Mouse (Mus musculus) hindlimb bud, embryonic 11.5 days (tissue): ENCODE data around the gene Cyp39a1.

Experiments
- DNase-seq: peaks from one replicate; pipeline ENCODE4 v3.0.0-alpha.2; 2012; ENCODE audit warnings: low read depth, low spot score; ENCODE audit errors: extremely low spot score

Gene Cyp39a1

DNA sequence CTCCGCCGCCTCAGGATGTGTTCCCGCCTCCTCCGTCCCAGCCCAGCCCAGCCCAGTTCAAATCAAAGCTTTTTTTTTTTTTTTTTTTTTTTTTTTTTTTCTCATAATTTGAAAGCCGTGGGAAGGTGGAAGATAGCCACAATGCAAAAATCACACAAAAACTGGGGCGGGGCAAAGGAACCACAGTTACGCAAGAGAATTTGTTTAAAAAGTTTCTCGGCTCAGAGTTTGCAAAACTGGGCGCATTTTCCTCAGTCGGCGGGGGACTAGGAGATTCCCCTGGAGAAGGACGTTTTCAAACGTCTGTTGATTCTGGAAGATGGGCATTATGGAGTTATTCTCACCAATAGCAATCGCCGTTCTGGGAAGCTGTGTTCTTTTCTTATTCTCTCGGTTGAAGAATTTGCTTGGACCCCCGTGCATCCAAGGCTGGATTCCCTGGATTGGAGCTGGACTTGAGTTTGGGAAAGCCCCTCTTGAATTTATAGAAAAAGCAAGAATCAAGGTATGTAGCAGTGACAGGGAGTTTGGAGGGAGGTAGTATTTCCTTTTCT is at the start of gene Cyp39a1:
Gene Cyp39a1 (plus strand): TSS at position 136 of the 554 bp plus-strand sequence.
- DNase-seq: no peak

DNA sequence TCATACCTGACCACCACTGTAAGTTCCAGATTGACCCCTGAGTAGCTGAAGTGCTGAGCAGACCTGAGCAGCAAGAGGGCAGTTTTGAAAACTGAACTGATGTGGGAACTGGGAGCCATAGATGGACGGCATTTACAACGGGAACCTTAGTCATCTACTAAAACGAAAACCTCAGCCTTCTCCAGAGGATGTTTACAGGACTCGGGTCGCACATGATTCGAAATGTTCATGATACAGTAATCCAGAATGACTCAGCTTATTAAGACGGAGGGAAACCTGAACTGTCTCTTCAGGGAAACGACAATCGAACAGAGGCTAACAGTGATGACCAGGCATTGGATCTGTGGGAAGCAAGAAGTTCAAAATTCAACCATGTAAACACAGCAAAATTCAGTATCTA is 48.1 kb upstream of the Cyp39a1 start:
- no peak for DNase-seq

DNA sequence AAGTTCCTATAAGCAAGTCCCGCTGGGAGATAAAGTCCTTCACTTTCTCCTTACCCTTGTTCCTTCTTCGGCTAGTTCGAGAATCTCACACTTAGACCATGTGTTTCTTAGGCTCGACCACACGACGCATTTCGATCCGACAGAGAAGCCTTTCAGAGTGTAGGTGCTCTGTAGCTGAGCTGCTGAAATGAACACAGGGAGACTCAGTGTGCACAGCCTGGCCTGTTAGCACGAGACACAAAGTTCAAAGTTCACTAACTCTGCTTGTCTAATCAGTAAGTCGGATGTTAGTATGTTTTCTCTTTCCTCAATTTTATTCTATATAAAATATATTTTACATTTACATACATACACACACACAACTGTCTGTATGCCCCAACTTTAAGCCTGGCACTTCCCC is 45.1 kb upstream of the Cyp39a1 start:
- no peak for DNase-seq

- DNase-seq: no peak
Observed at GRCm38 (mm10) chr17:43628246-43628645, 39.0 kb upstream of the Cyp39a1 start.

DNA sequence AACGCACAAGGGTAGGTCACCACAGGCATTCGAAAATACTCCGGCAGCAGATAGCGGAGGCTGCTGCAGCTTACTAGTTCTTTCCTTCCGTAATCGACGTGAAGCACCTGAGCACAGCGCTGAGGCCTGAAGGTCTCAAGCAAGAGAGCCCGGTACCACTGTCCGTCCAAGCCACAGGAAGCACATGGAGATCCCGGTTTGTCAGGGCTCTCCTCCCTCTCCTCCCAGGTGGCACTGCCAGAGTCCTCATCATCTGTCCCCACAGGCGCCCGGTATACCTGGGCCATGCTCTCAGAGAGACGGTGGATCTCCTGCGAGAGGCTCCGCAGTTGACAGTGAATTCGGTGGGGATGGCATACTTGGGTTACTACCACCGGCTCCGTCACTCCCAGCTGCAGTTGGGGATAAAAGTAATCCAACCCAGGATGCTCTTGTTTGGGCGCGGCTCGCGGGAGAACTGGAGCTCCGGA is 38.2 kb upstream of the Cyp39a1 start:
- no peak for DNase-seq

DNA sequence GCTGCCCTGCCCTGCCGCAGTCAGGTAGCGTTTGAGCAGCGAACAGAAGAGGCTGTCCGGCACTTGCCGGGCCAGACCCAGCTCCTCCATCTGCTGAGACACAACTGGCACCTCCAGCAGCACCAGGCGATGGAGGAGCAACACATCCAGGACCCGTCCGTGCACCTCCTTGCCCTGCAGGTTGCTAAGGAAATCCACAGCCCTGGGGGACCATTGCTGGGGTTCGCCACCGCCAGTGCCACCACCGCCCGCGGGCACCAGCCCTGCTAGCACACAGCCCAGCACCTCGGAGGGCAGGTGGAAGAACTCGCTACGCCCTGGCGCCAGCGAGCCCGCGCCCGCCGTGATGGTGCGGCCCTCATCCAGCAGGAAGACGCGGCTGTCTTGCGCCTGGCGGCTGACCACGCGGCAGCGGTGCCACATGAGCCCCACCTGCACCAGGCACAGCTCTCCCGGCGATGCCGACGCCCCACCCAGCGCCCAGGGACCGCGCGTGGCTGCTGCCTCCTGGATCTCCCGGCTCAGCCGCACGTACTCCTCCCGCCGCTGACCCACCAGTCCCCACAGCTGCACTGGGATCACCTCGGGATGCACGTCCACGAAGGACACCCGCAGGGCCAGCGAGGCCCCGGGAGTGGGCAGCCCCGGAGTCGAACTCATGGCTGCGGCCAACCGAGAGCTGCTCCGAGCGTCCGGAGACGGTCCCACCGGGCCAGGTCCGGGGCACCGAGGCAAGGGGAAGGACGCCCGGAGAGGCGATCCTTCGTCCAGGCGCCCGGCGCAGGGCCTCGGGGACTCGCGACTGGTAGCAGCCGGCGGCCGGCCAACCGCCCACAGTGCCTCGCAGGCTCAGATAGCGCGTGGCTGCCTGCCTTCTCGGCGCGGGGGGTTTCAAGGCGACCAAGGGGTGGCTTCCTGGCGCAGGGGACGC is 37.5 kb upstream of the Cyp39a1 start, which contains the start of gene Tdrd6:
Gene Tdrd6 (minus strand): TSS at position 804 of the 931 bp plus-strand sequence.
- no peak for DNase-seq

DNA sequence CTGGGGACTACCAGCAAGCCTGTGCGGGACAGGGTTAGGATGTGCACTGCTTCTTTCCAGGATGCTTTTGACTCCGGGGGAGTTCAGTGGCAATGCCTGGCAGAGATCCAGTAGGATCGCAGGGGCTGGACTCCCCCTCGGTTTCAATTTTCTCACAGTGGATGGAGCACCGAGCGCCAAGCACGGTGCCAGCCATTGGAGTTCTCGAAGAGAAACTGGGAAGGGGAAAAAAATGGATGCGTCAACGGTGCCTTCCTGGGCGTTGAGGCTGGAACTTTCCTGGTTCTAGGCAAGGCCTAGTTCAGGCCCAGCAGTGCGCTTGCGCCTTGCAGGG is 36.8 kb upstream of the Cyp39a1 start:
- no peak for DNase-seq

GRCm38 (mm10) chr17:43637146-43637545 is 30.1 kb upstream of the Cyp39a1 start:
- no peak for DNase-seq

DNA sequence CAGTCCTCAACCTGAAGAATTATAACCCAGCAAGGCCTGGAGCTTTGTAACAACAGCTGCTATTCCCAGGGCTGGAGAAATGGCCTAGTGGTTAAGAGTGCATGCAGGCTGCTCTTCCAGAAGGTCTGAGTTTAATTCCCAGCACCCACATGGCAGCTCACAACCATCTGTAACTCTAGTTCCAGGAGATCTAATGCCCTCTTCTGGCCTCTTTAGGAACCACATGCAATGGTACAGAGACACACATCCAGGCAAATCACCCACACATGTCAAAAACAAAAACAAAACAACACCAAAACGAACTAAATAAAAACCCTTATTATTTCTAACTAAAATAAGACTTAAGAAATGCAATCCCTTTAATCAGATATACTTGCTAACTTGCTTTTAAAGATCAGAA is 26.4 kb upstream of the Cyp39a1 start:
- no peak for DNase-seq

- no peak for DNase-seq
Observed at GRCm38 (mm10) chr17:43643191-43643590, 24.0 kb upstream of the Cyp39a1 start.

DNA sequence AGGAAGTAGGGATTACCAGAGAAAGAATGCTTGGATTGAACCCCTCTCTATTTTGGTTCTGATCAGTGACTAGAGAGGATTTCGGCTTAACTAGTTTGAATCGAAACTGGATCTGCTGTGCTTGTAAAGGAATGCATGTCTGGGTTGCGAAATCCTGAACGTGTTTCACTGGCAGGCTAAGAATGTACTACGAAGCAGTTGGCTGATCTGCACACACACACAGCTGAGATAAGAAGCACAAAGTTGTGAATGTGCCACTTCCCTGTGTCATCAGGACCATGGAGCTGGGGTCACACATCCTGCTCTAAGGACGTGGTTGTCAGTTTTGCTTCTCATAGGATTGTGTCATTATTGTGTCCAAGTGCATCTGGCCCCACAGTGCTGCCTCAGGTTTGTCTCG is 22.9 kb upstream of the Cyp39a1 start:
- DNase-seq: no peak

DNA sequence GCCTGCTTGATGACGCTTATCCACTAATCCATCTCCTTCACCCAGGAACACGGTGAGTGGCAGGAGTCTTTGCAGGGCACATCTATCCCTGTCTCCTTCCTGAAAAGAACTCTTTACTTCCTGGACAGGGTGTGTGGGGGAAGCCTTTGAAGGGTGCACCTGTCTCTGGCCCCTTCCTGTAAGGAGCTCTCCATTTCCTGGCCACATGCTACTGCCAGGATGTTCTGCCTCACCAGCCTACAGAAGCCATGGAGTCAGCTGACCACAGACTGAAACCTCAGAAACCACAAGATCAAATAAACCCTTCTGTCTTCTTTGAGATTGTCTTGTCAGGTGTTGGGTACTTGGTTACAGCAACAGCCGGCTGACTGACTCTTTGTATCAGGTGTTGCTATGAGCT is 22.1 kb upstream of the Cyp39a1 start:
- no peak for DNase-seq

DNA sequence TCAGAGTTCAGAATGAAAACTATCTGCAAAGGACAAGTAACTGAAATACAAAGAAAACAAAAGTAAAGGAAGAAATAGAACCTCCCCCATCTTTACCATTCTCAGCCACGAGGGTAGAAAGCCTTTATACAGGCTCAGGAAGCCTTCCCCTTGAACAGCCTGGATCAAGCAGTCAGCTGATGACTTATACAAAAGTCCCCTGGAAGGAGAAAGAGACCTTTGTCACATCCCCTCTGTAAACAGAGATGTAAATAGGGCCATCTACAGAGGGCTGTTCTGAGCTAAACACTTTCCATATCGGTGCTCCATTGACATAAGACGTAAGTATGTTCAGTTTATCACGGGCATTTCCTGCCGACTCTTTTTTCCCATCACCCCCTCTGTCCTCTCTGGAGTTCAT is 20.3 kb upstream of the Cyp39a1 start:
- no peak for DNase-seq

GRCm38 (mm10) chr17:43649641-43650436 is 17.4 kb upstream of the Cyp39a1 start:
- DNase-seq: no peak

- no peak for DNase-seq
Observed at GRCm38 (mm10) chr17:43651314-43652046, 15.7 kb upstream of the Cyp39a1 start.

DNA sequence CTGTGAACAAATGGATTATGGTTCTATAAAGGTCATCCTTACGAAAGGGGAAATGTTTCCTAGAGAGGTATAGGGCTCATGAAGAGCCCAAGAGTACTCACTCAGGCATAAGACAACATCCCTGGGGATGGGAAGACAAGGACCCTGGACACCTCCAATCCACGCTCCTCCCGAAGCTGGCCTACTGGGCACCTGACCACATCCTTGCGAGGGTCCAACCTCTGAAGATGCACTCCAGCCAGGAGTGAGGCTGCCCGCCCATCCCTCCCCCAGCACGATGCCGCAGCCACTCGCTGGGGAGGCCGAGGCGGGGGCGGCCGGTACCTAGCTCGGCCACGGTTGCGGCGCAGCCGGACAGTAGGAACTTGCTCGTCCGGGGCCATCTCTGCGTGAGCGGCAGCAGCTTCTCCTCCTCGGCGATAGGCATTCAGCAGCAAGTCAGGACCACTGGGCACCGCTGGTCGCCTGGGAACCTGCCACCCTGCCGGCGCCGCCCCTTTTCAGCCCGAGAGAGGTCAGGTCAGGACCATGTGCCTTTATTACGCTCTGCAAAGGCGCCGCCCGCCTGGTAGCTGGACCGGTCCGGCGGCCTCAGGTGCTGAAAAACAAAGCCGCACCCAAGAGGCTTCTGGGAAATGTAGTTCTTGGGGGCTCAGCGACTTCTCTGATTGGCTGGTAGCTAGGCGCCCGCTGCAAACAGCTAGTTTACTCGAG is 492 bp upstream of the Cyp39a1 start, which contains the start of gene Slc25a27:
Gene Slc25a27 (minus strand): TSS at position 639 of the 714 bp plus-strand sequence.
- DNase-seq: peak; percentile 69

- no peak for DNase-seq
Observed at GRCm38 (mm10) chr17:43669145-43669695, 2.0 kb downstream of the Cyp39a1 start.

GRCm38 (mm10) chr17:43671907-43672306 is 4.7 kb downstream of the Cyp39a1 start:
- DNase-seq: no peak

- no peak for DNase-seq
Observed at GRCm38 (mm10) chr17:43675228-43675627, 8.0 kb downstream of the Cyp39a1 start.

DNA sequence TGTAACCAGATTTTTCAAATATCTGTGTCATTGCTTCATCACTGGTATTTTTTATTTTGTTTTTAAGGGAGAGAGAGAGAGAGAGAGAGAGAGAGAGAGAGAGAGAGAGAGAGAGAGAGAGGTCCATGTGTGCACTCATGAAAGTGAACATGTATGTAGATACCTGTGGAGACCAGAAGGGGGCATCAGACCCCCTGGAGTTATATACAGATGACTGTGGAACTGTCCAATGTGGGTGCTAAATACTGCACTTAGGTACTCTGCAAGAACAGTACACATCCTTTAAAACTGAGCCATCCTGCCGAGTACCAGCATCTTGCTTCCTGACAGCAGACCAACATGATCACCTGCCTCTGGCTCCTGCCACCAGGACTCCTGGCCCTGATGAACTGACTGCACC is 9.0 kb downstream of the Cyp39a1 start:
- DNase-seq: no peak
